Comparison of ENCODE assay signal across 8 mouse cellular contexts in genomic region chr11:115163568-115164150, GRCm38 (mm10). TPM values are rescaled to one million over a fixed set of nuclear protein-coding genes. Genes with fewer than 3 reads are reported as not detected.
DNase-seq lines count a peak whose midpoint lies in the region; ATAC-seq and TF ChIP-seq lines count a peak whose summit lies in the region.

No protein-coding gene starts in this region.

- ATAC-seq in erythroblast, adult 5-6 weeks (replicated peaks; ENCODE audit: low FRiP score, poor library complexity, severe bottlenecking), result no peak
- ATAC-seq in forebrain, embryonic 11.5 days (replicated peaks; ENCODE audit: low FRiP score), result peak; percentile 40
- no peak; the same call in 1 of the 2 replicates for ATAC-seq in stomach, postnatal 0 days (ENCODE audit: low FRiP score, low TSS enrichment)

- no peak for TF ChIP-seq RAD21 in MEL (IDR thresholded peaks at IDR 0.05; ENCODE audit: low read depth, low read length)

- TF ChIP-seq CTCF in MEL (IDR thresholded peaks at IDR 0.05 in 2 of 3, conservative IDR thresholded peaks at IDR 0.05 in 1 of 3; ENCODE audit: control insufficient read depth in 1 of 3, insufficient read depth in 1 of 3, low read depth in 2 of 3, low read length in 3 of 3, poor library complexity in 1 of 3, severe bottlenecking in 1 of 3), result peak in 1 of 3 experiments; percentile 28; a peak in 3 of 6 replicates
- TF ChIP-seq CTCF in stomach, postnatal 0 days (IDR thresholded peaks at IDR 0.05; ENCODE audit: low read depth), result peak; percentile 50

- TF ChIP-seq EP300 in MEL (IDR thresholded peaks at IDR 0.05; ENCODE audit: low read depth in 1 of 2, low read length in 2 of 2), result no peak
- no peak for TF ChIP-seq EP300 in stomach, postnatal 0 days (optimal IDR thresholded peaks at IDR 0.05)

- H3K4me2 ChIP-seq in forebrain, embryonic 11.5 days (ENCODE audit: low read depth, low read length, severe bottlenecking), result peak overlapping the region; percentile 93
- H3K4me2 ChIP-seq in stomach, postnatal 0 days (replicated peaks; ENCODE audit: low read depth), result peak overlapping the region; percentile 90

- H3K36me3 ChIP-seq in erythroblast, embryonic 14.5 days (ENCODE audit: control insufficient read depth), result peaks cover 3% of the 10 kb centered on the region; the same call in 1 of the 2 replicates
- H3K36me3 ChIP-seq in MEL (ENCODE audit: control insufficient read depth in 1 of 2, insufficient read depth in 2 of 2, low read length in 2 of 2), result peaks cover 0 to 16% of the 10 kb centered on the region in 2 experiments; a peak in 2 of 4 replicates
- H3K36me3 ChIP-seq in forebrain, embryonic 11.5 days (ENCODE audit: control insufficient read depth, insufficient read depth, low read length), result no peaks in the 10 kb centered on the region
- H3K36me3 ChIP-seq in stomach, postnatal 0 days (ENCODE audit: control insufficient read depth, insufficient read depth, low read length), result no peaks in the 10 kb centered on the region

- peaks cover 39% of the 10 kb centered on the region for H3K4me1 ChIP-seq in erythroblast, embryonic 14.5 days (ENCODE audit: control insufficient read depth)
- H3K4me1 ChIP-seq in MEL (ENCODE audit: control insufficient read depth in 1 of 2, insufficient read depth in 2 of 2, low read length in 2 of 2), result peaks cover 3 to 32% of the 10 kb centered on the region in 2 experiments
- H3K4me1 ChIP-seq in forebrain, embryonic 11.5 days (replicated peaks; ENCODE audit: control insufficient read depth, insufficient read depth, low read length), result peaks cover 7% of the 10 kb centered on the region
- no peaks in the 10 kb centered on the region for H3K4me1 ChIP-seq in stomach, postnatal 0 days (replicated peaks; ENCODE audit: control insufficient read depth, insufficient read depth)

- H3K9me3 ChIP-seq in erythroblast, embryonic 14.5 days (ENCODE audit: control insufficient read depth, low read length), result no peaks in the 10 kb centered on the region
- H3K9me3 ChIP-seq in MEL (replicated peaks; ENCODE audit: insufficient read depth, low read length), result no peaks in the 10 kb centered on the region
- H3K9me3 ChIP-seq in forebrain, embryonic 11.5 days (ENCODE audit: control insufficient read depth, low read length), result no peaks in the 10 kb centered on the region
- H3K9me3 ChIP-seq in stomach, postnatal 0 days (ENCODE audit: control insufficient read depth, low read length), result no peaks in the 10 kb centered on the region

- H3K9ac ChIP-seq in MEL (ENCODE audit: control insufficient read depth, low read depth, low read length, poor library complexity, severe bottlenecking), result peak overlapping the region; percentile 90
- peak overlapping the region; percentile 51 for H3K9ac ChIP-seq in forebrain, embryonic 11.5 days (ENCODE audit: low read length)
- H3K9ac ChIP-seq in stomach, postnatal 0 days (ENCODE audit: low read length), result peak overlapping the region; percentile 68

- peak overlapping the region; percentile 80 for H3K4me3 ChIP-seq in erythroblast, embryonic 14.5 days (replicated peaks)
- peak overlapping the region; percentile 82 to 94 for H3K4me3 ChIP-seq in MEL (ENCODE audit: control insufficient read depth in 1 of 2, insufficient read depth in 1 of 2, low read depth in 2 of 2, low read length in 2 of 2)
- peak overlapping the region; percentile 59 for H3K4me3 ChIP-seq in forebrain, embryonic 11.5 days (ENCODE audit: low read depth, low read length)
- peak overlapping the region; percentile 74 for H3K4me3 ChIP-seq in stomach, postnatal 0 days (ENCODE audit: low read depth, low read length)

- peaks cover 30% of the 10 kb centered on the region for H3K27me3 ChIP-seq in erythroblast, embryonic 14.5 days (ENCODE audit: control insufficient read depth)
- no peaks in the 10 kb centered on the region for H3K27me3 ChIP-seq in MEL (ENCODE audit: control insufficient read depth in 1 of 2, insufficient read depth in 2 of 2, low read length in 2 of 2)
- H3K27me3 ChIP-seq in forebrain, embryonic 11.5 days (ENCODE audit: control insufficient read depth, insufficient read depth, low read length), result peaks cover 15% of the 10 kb centered on the region
- no peaks in the 10 kb centered on the region for H3K27me3 ChIP-seq in stomach, postnatal 0 days (ENCODE audit: control insufficient read depth, insufficient read depth, low read length)

- WGBS in forebrain, embryonic 11.5 days, result under 1% methylated on average over 47 of the region's 47 CpGs
- WGBS in stomach, postnatal 0 days, result under 1% methylated on average over 47 of the region's 47 CpGs

- peak overlapping the region; percentile 49 for H3K27ac ChIP-seq in MEL (ENCODE audit: control insufficient read depth, low read depth, low read length)
- H3K27ac ChIP-seq in forebrain, embryonic 11.5 days (ENCODE audit: low read depth, low read length), result no peak overlapping the region
- H3K27ac ChIP-seq in stomach, postnatal 0 days (replicated peaks), result peak overlapping the region; percentile 84

- peak; percentile 82 for DNase-seq in MEL (ENCODE audit: low read depth, low spot score)
- peak; percentile 79 for DNase-seq in forebrain, embryonic 11.5 days (ENCODE audit: low spot score)
- DNase-seq in kidney, adult 9 months, result peak; percentile 39
- DNase-seq in lung, postnatal 4 days, result peak; percentile 58 to 62
- peak; percentile 63 for DNase-seq in stomach, postnatal 0 days (ENCODE audit: low spot score)
- no peak for DNase-seq in urinary bladder, adult 2 months (ENCODE audit: low spot score)

- no peak for TF ChIP-seq POLR2A in MEL (IDR thresholded peaks at IDR 0.05; ENCODE audit: control insufficient read depth in 1 of 2, insufficient read depth in 1 of 2, low read depth in 1 of 2, low read length in 2 of 2, poor library complexity in 1 of 2)

- H3K79me2 ChIP-seq in MEL (ENCODE audit: control insufficient read depth, insufficient read depth, low read length, poor library complexity), result peaks cover 40% of the 10 kb centered on the region

TF ChIP-seq in MEL, 35 proteins besides CTCF, POLR2A, EP300 and RAD21 (continues in another document):
- TF ChIP-seq MXI1 (IDR thresholded peaks at IDR 0.05; ENCODE audit: low read depth, low read length) (peak; percentile 74), UBTF (IDR thresholded peaks at IDR 0.05; ENCODE audit: borderline replicate concordance, insufficient read depth, low read depth, low read length) (peak; percentile 32; the same call in 1 of the 2 replicates), TCF12 (IDR thresholded peaks at IDR 0.05; ENCODE audit: low read depth, low read length) (0 out of 2 replicates have a peak, but pooled peaks have one; percentile 30), ZNF384 (IDR thresholded peaks at IDR 0.05; ENCODE audit: low read depth, low read length) (no peak), BHLHE40 (IDR thresholded peaks at IDR 0.05; ENCODE audit: borderline replicate concordance, low read depth, low read length) (no peak), SIN3A (IDR thresholded peaks at IDR 0.05; ENCODE audit: low read length) (peak; percentile 61; the same call in 1 of the 2 replicates)

RNA-seq across cellular contexts. Expression of gene Slc9a3r1, which starts 0.5 kb away (rescaled TPM):
- 1.8 and 2.1 TPM in 2 replicates for polyA plus RNA-seq in erythroblast, embryonic 14.5 days (2012)
- total RNA-seq in erythroblast, adult 5-6 weeks (2015; ENCODE audit: low replicate concordance), result 22.2 and 22.5 TPM in 2 replicates
- 17.7 and 19.1 TPM in 2 replicates for total RNA-seq in erythroblast, adult 5-6 weeks (2017; ENCODE audit: low replicate concordance)
- 124 and 127 TPM in 2 replicates for total RNA-seq in MEL (2012; rRNA removed)
- 100 to 1,000 TPM in 1 of 2 experiments, not detected in 1; 112 TPM for polyA plus RNA-seq in MEL (2012; ENCODE audit: insufficient read depth in 1 of 2, insufficient read length in 2 of 2, low read depth in 1 of 2, low replicate concordance in 2 of 2, missing spikeins in 1 of 2)
- 34.3 and 35.2 TPM in 2 replicates for polyA plus RNA-seq in forebrain, embryonic 11.5 days (2014; fragmentation: Nextera tagmentation; extraction: Ambion mirVana)
- polyA plus RNA-seq in stomach, postnatal 0 days (2015; fragmentation: Nextera tagmentation; extraction: Ambion mirVana), result 104 and 109 TPM in 2 replicates
- 67.7 and 76.3 TPM in 2 replicates for polyA plus RNA-seq in urinary bladder, adult 2 months (2012; rRNA removed)

RNA-seq across cellular contexts. Expression of gene Tmem104, which starts 23.6 kb away (rescaled TPM):
- polyA plus RNA-seq in erythroblast, embryonic 14.5 days (2012), result 0.21 and 0.29 TPM in 2 replicates
- 4.6 and 5.2 TPM in 2 replicates for total RNA-seq in erythroblast, adult 5-6 weeks (2015; ENCODE audit: low replicate concordance)
- 0.85 and 1.5 TPM in 2 replicates for total RNA-seq in erythroblast, adult 5-6 weeks (2017; ENCODE audit: low replicate concordance)
- total RNA-seq in MEL (2012; rRNA removed), result 23.4 and 24.8 TPM in 2 replicates
- 10 to 100 TPM in 1 of 2 experiments, not detected in 1; 21.9 TPM for polyA plus RNA-seq in MEL (2012; ENCODE audit: insufficient read depth in 1 of 2, insufficient read length in 2 of 2, low read depth in 1 of 2, low replicate concordance in 2 of 2, missing spikeins in 1 of 2)
- polyA plus RNA-seq in forebrain, embryonic 11.5 days (2014; fragmentation: Nextera tagmentation; extraction: Ambion mirVana), result 8.8 and 9.2 TPM in 2 replicates
- polyA plus RNA-seq in stomach, postnatal 0 days (2015; fragmentation: Nextera tagmentation; extraction: Ambion mirVana), result 6.3 and 8.2 TPM in 2 replicates
- 7.0 and 9.4 TPM in 2 replicates for polyA plus RNA-seq in urinary bladder, adult 2 months (2012; rRNA removed)

RNA-seq across cellular contexts. Expression of gene Nat9, which starts 24.0 kb away (rescaled TPM):
- polyA plus RNA-seq in erythroblast, embryonic 14.5 days (2012), result 0.99 and 1.5 TPM in 2 replicates
- total RNA-seq in erythroblast, adult 5-6 weeks (2015; ENCODE audit: low replicate concordance), result 3.1 and 8.8 TPM in 2 replicates
- total RNA-seq in erythroblast, adult 5-6 weeks (2017; ENCODE audit: low replicate concordance), result 8.8 and 10.5 TPM in 2 replicates
- 80.2 and 92.4 TPM in 2 replicates for total RNA-seq in MEL (2012; rRNA removed)
- polyA plus RNA-seq in MEL (2012; ENCODE audit: insufficient read depth in 1 of 2, insufficient read length in 2 of 2, low read depth in 1 of 2, low replicate concordance in 2 of 2, missing spikeins in 1 of 2), result 10 to 100 TPM in 1 of 2 experiments, not detected in 1; 46.1 TPM
- polyA plus RNA-seq in forebrain, embryonic 11.5 days (2014; fragmentation: Nextera tagmentation; extraction: Ambion mirVana), result 13.8 and 16.0 TPM in 2 replicates
- polyA plus RNA-seq in stomach, postnatal 0 days (2015; fragmentation: Nextera tagmentation; extraction: Ambion mirVana), result 17.7 and 18.1 TPM in 2 replicates
- 27.5 and 32.2 TPM in 2 replicates for polyA plus RNA-seq in urinary bladder, adult 2 months (2012; rRNA removed)

RNA-seq across cellular contexts. Expression of gene Cd300lf, which starts 29.9 kb away (rescaled TPM):
- polyA plus RNA-seq in erythroblast, embryonic 14.5 days (2012), result not detected in 2 replicates
- 6.3 and 17.3 TPM in 2 replicates for total RNA-seq in erythroblast, adult 5-6 weeks (2015; ENCODE audit: low replicate concordance)
- 11.3 and 13.7 TPM in 2 replicates for total RNA-seq in erythroblast, adult 5-6 weeks (2017; ENCODE audit: low replicate concordance)
- 0.12 and 0.26 TPM in 2 replicates for total RNA-seq in MEL (2012; rRNA removed)
- under 1 TPM in 1 of 2 experiments, not detected in 1; 0.46 TPM for polyA plus RNA-seq in MEL (2012; ENCODE audit: insufficient read depth in 1 of 2, insufficient read length in 2 of 2, low read depth in 1 of 2, low replicate concordance in 2 of 2, missing spikeins in 1 of 2)
- not detected in 2 replicates for polyA plus RNA-seq in forebrain, embryonic 11.5 days (2014; fragmentation: Nextera tagmentation; extraction: Ambion mirVana)
- 0.36 and 0.47 TPM in 2 replicates for polyA plus RNA-seq in stomach, postnatal 0 days (2015; fragmentation: Nextera tagmentation; extraction: Ambion mirVana)
- polyA plus RNA-seq in urinary bladder, adult 2 months (2012; rRNA removed), result 0.52 and 1.5 TPM in 2 replicates
